Mouse (Mus musculus) lung, postnatal 25 days (tissue): ENCODE results near the gene 4933428G20Rik.

Experiments used
- DNase-seq: peaks from one replicate; pipeline ENCODE4 v3.0.0; 2022; ENCODE audit warnings: low spot score

The 4933428G20Rik gene

DNA sequence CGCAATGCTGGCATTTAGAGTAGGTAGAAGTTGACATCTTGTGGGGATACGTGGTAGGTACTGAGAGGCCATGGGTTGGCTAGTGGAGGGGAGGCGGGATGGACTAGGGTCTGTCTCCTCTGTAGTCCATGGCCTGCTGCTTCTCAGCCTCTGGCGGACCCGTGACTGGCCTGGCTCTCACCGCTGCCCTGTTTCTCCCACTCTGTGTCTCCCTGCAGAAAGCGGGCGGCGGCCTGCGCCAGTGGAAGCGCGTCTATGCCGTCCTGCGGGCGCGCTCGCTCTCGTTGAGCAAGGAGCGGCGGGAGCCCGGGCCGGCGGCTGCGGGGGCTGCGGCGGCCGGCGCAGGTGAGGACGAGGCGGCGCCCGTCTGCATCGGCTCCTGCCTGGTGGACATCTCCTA lies 37.0 kb downstream of the 4933428G20Rik start:
- no peak for DNase-seq

DNA sequence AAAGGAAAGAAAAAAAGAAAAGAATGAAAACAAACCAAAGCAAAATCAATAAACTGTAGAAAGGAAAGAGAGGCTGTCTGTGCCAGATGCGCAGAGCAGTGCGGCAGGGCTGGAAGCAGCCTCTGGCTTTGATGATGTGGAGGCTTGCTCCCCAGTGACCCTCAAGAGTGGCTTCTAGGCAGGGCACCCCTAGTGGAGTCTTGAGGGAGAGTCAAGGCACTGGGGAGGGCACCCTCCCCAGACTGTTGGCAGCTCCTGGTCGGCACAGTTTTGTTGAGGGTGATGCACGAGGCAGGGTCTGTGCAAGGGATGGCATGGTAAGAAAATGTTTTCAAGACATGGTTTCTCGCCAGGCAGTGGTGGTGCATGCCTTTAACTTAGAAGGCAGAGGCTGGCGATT lies 37.6 kb downstream of the 4933428G20Rik start:
- DNase-seq = no peak

DNA sequence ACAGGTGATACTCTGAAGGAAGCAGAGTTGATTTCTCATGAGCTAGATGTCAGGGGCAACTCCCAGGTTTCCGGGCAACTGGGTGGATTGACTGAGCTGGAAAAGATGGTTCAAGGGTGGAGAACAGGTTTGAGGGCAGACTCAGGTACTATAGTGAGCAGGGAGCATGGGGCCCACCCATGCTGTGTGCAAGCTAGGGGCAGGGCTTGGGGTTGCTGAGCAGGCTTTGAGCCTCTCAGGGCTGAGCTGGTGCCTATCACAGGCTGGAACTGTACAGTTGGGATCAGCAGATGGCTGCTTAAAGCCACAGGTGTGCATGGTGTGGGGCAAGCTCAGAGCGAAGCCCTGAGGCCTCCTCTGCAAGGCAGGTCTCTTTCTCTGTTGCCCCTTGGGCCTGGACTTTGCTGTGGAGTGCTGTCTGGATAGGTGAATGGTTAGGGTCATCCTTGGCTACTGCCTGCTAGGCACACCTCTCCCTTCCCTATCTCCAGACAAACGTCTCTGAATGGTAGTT lies 38.8 kb downstream of the 4933428G20Rik start:
- no peak for DNase-seq

DNA sequence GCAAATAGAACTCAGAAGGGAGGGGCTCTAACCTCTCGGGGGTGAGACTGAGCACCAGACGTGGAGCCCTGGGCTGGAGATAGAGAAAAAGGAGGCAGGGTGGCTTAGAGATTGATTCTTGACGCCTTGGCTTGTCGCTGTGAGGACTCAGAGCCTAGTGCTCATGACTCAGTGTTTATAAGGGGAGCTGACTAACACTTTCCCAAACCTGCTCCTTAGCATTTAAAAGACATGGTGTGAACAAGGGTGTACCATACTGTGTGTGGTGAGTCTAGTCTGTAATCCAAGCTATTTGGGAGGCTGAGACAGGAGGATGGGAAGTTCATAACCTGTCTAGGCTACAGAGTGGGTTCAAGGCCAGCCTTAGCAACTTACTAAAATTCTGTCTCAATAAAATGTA lies 43.0 kb downstream of the 4933428G20Rik start:
- no peak for DNase-seq

DNA sequence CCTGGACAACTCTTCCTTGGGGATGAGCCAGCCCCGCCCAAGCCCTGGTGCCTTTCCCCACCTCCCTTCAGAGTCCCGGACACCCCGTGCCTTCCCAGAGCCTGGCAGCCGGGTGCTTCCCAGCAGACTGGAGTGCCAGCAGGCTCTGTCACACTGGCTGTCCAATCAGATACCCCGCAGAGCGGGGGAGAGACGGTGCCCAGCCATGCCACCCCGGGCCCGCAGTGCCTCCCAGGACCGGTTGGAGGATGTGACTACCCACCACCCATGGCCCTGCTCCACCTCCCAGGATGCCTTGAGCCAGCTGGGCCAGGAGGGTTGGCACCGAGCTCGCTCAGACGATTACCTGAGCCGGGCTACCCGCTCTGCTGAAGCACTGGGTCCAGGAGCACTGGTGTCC lies 48.5 kb downstream of the 4933428G20Rik start:
- DNase-seq = no peak

DNA sequence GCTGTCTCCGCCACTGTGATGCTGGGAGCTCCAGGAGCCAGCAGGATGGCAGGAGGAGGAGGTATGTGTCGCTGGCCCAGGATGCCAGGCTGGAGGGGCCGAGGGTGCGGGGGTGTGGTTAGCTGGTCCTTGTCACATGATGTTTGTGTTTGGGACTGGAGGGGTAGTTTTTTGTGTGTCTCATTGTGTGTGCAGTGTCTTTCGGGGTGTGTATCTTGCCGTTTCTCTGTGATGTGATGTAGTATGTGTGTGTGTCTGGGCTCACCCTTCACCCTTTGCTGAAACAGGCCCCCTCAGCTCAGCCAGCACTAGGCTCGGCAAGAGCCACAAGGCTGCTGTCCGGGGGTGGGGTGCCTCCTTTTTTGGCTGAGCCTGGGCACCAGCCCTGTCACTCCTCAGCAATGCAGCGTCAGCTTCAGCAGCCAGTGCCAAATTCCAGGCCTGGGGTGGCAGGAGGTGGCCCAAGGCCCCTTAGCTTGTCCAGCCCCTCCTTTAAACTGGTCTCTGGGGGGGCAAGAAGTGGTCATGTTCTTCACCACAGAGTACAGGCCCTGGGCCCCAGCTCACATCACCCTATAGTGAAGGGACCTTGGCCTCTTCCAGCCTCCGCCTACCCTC lies 49.7 kb downstream of the 4933428G20Rik start:
- DNase-seq = no peak

DNA sequence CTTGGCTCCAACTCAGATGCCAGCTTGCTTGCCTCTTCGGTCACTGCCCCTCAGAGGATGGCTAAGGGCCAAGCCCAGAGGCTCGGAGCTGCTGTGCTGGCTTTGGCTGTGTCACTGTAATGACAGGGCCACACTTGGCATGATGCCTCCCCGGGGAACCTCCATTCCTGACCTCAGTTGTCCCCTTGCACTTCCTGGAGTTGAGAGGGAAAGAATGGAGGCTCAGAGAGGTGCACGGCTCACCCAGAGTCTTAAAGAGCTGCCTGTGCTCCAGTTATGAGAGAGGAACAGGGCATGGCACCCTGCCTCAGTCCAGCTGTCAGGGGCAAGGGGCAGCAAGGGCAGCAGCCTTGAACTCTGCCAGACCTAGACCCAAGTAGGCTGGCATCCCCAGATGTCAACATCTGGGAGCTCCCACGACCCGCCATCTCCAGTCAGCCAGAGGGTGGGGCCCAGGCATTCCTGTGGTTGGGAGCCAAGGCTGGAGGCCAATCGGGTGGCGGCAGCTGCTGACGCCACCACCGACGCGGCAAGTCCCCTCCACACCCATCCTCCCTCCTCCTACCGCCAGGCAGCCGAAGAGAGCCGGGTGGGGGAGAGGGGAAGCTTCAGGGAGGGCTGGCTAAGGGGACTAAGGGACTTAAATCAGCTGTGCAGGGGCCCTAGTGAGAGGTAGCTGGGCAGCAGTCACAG lies 50.4 kb downstream of the 4933428G20Rik start:
- peak; percentile 89 for DNase-seq

DNA sequence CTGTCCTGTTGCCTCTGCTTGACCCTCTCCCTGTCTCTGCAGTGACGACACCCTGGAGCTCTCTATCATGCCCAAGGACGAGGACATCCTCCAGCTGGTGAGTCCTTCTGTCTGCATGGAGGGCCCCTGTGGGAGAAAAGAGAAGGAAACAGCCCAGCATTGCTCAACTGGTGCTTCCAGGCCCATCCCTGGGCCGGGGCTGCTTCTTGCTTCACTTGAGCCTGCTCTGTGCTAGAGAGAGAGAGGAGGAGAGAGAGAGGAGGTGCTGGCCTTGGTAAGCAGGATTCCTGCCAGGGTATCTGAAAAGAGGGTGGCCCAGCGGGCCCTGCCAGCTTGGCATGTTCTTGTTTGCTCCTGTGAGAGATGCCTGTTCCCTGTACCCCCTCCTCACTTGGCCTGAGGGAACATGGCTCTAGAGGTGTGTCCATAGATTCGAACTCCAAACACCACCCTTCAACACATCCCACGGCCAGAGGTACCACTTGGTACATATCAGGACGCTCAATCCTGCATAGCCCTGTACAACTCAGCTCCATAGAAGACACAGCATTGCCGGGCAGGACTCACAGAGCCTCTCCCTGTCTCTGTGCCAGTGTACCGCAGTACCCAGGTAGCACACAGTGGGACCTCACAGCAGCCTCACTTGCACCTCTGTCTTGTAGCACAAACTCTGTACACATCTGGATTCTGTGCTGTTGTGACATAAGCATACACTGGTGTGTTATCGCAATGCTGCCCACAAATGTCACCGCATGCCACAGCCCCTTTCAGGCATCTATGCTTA lies 51.3 kb downstream of the 4933428G20Rik start:
- DNase-seq = peak; percentile 54

DNA sequence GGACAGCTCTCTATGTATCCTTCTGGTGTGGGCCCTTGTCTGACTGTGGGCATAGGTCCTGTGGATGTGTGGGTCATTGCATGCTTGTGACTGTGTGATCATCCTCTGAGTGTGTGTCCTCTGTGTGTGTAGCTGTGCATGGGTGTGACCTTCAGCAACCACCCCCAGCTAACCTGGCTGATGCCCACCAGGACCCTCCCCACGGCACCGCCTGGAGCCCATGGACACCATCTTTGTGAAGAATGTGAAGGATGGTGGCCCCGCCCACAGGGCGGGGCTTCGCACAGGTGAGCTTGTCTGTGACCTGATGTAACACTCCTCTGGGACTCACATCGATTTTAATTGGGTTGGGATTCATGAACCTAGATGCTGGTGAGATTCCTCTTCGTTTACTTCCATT lies 52.2 kb downstream of the 4933428G20Rik start:
- no peak for DNase-seq

DNA sequence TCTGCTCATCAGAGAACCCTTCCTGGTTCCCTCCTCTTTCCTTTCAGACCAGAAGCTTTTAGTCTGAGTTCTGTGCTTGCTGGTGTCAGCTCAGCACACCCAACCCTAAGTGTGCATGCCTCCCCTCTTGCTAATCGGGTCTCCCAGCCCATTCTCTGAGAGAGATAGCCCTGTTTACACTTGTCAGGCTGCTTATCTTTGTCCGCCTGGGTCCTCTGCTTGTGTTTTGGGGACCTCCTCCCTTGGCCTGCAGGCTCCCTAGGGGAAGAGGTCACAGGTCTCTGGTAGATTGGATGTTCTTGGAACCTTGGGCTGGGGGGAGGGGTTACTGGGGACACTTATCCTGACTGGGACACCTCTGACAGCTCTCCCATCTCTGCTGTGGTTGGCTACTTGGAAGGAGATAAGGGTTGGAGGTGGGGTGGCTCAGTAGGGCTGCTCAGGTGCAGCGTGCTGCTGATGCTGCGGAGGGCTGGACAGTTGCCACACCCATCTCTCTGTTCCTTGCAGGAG lies 54.1 kb downstream of the 4933428G20Rik start:
- no peak for DNase-seq

DNA sequence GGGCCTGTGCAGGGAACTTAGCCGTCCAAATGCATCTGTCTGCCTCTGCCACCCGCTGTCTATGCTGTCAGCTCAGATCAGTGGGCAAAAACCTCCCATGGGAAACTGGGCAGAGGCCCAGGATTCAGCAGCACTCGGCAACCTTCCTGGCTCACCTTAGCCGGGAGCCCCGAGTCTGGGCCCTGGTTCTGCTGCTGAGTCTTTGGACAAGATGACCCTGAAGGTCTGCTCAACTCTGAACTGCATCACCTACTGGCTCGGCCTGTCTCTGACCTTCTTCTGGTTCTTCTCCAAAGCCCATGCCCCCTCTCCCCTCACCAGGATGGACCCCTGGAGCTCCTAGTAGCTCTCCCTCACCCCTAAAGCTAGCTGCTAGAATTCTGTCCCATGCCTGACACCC lies 54.5 kb downstream of the 4933428G20Rik start:
- DNase-seq = no peak

DNA sequence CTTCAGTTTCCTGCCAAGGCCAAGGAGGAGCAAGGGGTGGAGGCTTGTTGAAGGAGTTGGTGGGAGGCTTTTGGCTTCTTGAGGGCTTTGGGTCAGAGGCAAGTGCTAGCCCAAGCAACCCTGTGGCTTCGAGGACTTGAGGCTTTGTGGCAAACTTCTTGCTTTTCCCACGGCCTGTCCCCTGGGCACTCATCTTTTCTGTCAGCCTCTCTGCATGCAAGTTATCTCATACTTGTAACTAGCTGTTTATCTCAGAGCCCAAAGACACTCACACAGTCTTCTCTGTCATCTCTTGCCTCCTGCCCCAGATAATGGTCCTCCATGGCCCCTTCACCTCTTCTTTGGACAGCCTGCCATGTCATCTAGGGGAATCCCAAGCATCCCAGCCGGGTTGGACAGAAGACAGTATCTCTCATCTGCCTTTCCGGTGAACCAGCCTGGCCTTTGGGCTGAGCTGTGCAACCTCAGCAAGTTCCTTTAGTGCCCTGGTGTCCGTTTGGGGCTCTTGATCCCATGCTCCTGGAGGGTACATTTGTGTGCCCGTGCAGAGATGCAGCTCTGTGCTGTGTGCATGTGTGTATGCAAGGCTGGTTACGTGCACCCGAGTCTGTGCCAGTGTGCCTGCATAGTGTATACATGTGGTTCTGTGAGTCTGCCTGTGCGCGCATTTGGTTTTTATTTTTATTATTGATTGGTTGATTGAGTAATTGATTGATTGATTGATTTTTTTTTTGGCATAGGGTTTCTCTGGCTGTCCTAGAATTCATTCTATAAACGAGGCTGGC lies 57.1 kb downstream of the 4933428G20Rik start:
- DNase-seq = no peak

DNA sequence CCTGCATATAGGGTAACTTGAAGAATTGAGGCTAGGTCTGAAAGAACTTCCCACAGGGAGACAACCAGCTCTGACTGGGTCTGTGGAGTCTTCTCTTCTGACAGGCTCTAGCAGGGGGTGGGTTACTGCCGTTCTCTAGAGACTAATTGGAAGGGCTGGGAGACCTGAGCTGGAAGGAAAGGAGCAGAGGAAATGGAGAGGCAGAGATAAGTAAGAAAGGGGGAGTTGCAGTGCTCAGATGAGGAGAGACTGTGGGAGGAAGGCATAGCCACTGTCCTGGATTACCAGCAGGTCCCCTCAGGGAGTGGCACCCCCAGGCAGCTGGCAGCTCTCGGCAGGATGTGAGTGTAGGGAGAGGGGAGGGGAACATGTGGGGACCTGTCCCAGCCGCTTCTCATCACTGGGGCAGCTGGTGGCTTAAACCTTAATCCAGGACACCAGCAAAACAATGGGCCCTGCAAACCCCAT lies 58.4 kb downstream of the 4933428G20Rik start:
- DNase-seq = peak; percentile 50

DNA sequence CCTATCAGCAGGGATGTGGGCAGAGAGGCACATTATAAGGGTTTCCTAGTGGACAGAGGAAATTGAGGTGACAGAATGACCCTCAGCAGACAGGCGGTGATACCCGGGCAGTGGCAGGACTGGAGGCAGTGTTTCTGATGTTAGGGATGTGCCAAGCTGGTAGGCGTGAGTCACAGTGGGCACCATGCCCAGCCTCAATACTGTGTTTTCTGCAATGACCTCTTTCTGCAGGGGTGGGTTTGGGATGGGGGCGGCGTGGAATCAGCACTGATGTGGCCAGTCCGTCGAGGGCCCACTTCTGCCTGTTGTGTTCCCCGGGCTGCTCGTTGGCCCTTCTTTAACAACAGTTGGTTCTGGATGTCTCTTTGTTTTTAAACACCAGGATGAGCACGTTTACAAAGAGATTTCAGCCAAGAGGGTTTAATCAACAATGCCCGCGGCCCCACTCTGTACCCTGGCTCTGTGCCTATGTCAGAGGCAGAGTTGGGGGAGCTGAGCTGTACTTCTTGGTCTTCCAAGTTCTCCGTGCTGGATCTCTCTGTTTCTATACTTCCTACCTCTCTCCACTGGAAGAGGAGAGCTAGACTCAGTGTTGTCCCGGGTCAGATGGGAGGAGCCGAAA lies 59.0 kb downstream of the 4933428G20Rik start:
- DNase-seq = peak; percentile 48
